In genomic region chr16:95824720-95825534, GRCm38 (mm10) we compare ENCODE assay signal across 8 mouse cellular contexts.
A peak's percentile ranks its signal among the peaks of the same experiment; 100 is the strongest.
DNase-seq lines count a peak whose midpoint lies in the region; ATAC-seq and TF ChIP-seq lines count a peak whose summit lies in the region.

No protein-coding gene starts in this region.

- peak overlapping the region; percentile 33 for H3K4me2 ChIP-seq in heart, postnatal 0 days (ENCODE audit: low read depth, low read length)
- no peak overlapping the region for H3K4me2 ChIP-seq in kidney, postnatal 0 days (ENCODE audit: low read length)

- TF ChIP-seq CTCF in heart, postnatal 0 days (IDR thresholded peaks at IDR 0.05; ENCODE audit: low read depth), result no peak
- no peak for TF ChIP-seq CTCF in kidney, postnatal 0 days (IDR thresholded peaks at IDR 0.05; ENCODE audit: low read depth)

- 0 out of 2 replicates have a peak overlapping the region, but pooled peaks have one; percentile 31 for H3K9ac ChIP-seq in heart, postnatal 0 days (replicated peaks; ENCODE audit: low read depth, low read length)
- no peak overlapping the region for H3K9ac ChIP-seq in kidney, postnatal 0 days (ENCODE audit: low read depth, low read length)

- H3K36me3 ChIP-seq in heart, postnatal 0 days (replicated peaks; ENCODE audit: control insufficient read depth, insufficient read depth, low read length), result no peaks in the 10 kb centered on the region
- no peaks in the 10 kb centered on the region for H3K36me3 ChIP-seq in kidney, postnatal 0 days (ENCODE audit: insufficient read depth, low read length)

- WGBS in heart, postnatal 0 days, result 8% methylated on average over 7 of the region's 7 CpGs
- WGBS in kidney, postnatal 0 days, result 9% methylated on average over 7 of the region's 7 CpGs

- DNase-seq in left cerebral cortex, postnatal 4 days, result peak; percentile 78
- DNase-seq in left cerebral cortex, adult 18-20 months (ENCODE audit: low spot score in 2 of 2), result no peak
- DNase-seq in embryo, embryonic 10.5 days (ENCODE audit: low spot score), result peak; percentile 65
- DNase-seq in heart, postnatal 0 days (ENCODE audit: low spot score), result peak; percentile 84
- peak; percentile 87 for DNase-seq in kidney, postnatal 0 days (ENCODE audit: low spot score)
- DNase-seq in lung, postnatal 4 days, result peak; percentile 82 to 87
- peak; percentile 73 to 81 for DNase-seq in spleen, postnatal 4 days (ENCODE audit: low spot score in 2 of 2)
- DNase-seq in left cerebral cortex, adult 11 months (ENCODE audit: low spot score), result no peak

- H3K9me3 ChIP-seq in heart, postnatal 0 days (replicated peaks; ENCODE audit: control insufficient read depth, low read length), result no peaks in the 10 kb centered on the region
- no peaks in the 10 kb centered on the region for H3K9me3 ChIP-seq in kidney, postnatal 0 days (replicated peaks; ENCODE audit: low read length)

- peak; percentile 82 for ATAC-seq in heart, postnatal 0 days (ENCODE audit: insufficient read depth, low read depth)
- ATAC-seq in kidney, postnatal 0 days (replicated peaks; ENCODE audit: low FRiP score, low read depth), result peak; percentile 71

- no peaks in the 10 kb centered on the region for H3K27me3 ChIP-seq in heart, postnatal 0 days (ENCODE audit: control insufficient read depth, insufficient read depth, low read length)
- H3K27me3 ChIP-seq in kidney, postnatal 0 days (ENCODE audit: insufficient read depth, low read length), result no peaks in the 10 kb centered on the region

- no peak for TF ChIP-seq EP300 in heart, postnatal 0 days (IDR thresholded peaks at IDR 0.05; ENCODE audit: low read depth)

- H3K27ac ChIP-seq in heart, postnatal 0 days (ENCODE audit: low read depth), result peak overlapping the region; percentile 94
- H3K27ac ChIP-seq in kidney, postnatal 0 days, result peak overlapping the region; percentile 83

- H3K4me3 ChIP-seq in heart, postnatal 0 days (ENCODE audit: low read depth, low read length), result no peak overlapping the region
- H3K4me3 ChIP-seq in kidney, postnatal 0 days (replicated peaks; ENCODE audit: low read depth, low read length), result no peak overlapping the region

- peaks cover 29% of the 10 kb centered on the region for H3K4me1 ChIP-seq in heart, postnatal 0 days (ENCODE audit: control insufficient read depth, insufficient read depth)
- peaks cover 17% of the 10 kb centered on the region for H3K4me1 ChIP-seq in kidney, postnatal 0 days (replicated peaks; ENCODE audit: insufficient read depth, low read length)

- intact Hi-C loops in left cerebral cortex, postnatal 4 days (cut with DNase I), result no loop called here

Comparison
In these comparisons a context has a peak if more than half of its experiments do, and no peak if none do; other contexts are left out.
1. DNase-seq: peak in left cerebral cortex, postnatal 4 days (single experiment), embryo, embryonic 10.5 days (single experiment), heart, postnatal 0 days (single experiment), kidney, postnatal 0 days (single experiment), lung, postnatal 4 days (2 of 2) and spleen, postnatal 4 days (2 of 2); none in left cerebral cortex, adult 18-20 months (0 of 2) and left cerebral cortex, adult 11 months (single experiment).